Mouse (Mus musculus) hindbrain, embryonic 12.5 days (tissue): ENCODE results near the gene Plg. TPM values are rescaled to one million over a fixed set of nuclear protein-coding genes. Genes with fewer than 3 reads are reported as not detected.

ENCODE experiments used
- ATAC-seq: fragments of 200-750 bp; cut with Nextera tagmentation; 2 replicates; pipeline ENCODE4 v1.8.0; 2017; ENCODE audit warnings: moderate TSS enrichment; ENCODE audit not compliant: low FRiP score
- H3K27ac ChIP-seq: fragments of 300-500 bp; sonication (generic); 2 replicates; pipeline ENCODE4 v1.5.1; 2016; ENCODE audit warnings: mild to moderate bottlenecking
- H3K27me3 ChIP-seq: fragments of 300-500 bp; sonication (generic); 2 replicates; pipeline ENCODE4 v1.6.1; 2016; ENCODE audit warnings: mild to moderate bottlenecking
- H3K36me3 ChIP-seq: fragments of 300-500 bp; sonication (generic); 2 replicates; pipeline ENCODE4 v1.6.1; 2016; ENCODE audit warnings: mild to moderate bottlenecking
- H3K4me1 ChIP-seq: fragments of 300-500 bp; sonication (generic); 2 replicates; pipeline ENCODE4 v1.6.1; 2016
- H3K4me2 ChIP-seq: fragments of 300-500 bp; sonication (generic); replicated peaks from 2 replicates; pipeline ENCODE4 v1.6.1; 2016; ENCODE audit warnings: mild to moderate bottlenecking
- H3K4me3 ChIP-seq: fragments of 300-500 bp; sonication (generic); 2 replicates; pipeline ENCODE4 v1.5.1; 2016; ENCODE audit warnings: mild to moderate bottlenecking
- H3K9ac ChIP-seq: fragments of 300-500 bp; sonication (generic); 2 replicates; pipeline ENCODE4 v1.6.1; 2016; ENCODE audit warnings: mild to moderate bottlenecking, moderate library complexity
- H3K9me3 ChIP-seq: fragments of 300-500 bp; sonication (generic); replicated peaks from 2 replicates; pipeline ENCODE4 v1.6.1; 2016; ENCODE audit warnings: mild to moderate bottlenecking
- WGBS: fragments of 180-500 bp; shearing (Covaris S2); methylation state at CpG from one replicate; pipeline ENCODE4 v1.1.7; 2016; 5-methylcytosine and 5-hydroxymethylcytosine counted together
- polyA plus RNA-seq: library from polyadenylated mRNA; unstranded; fragments of >200 nt; fragmentation: Nextera tagmentation; extraction: Ambion mirVana; gene quantifications from 2 replicates; pipeline ENCODE4 v1.2.1, GENCODE M21; 2016

Gene Plg
- polyA plus RNA-seq, 1 experiment from 2014 or later = not detected

DNA sequence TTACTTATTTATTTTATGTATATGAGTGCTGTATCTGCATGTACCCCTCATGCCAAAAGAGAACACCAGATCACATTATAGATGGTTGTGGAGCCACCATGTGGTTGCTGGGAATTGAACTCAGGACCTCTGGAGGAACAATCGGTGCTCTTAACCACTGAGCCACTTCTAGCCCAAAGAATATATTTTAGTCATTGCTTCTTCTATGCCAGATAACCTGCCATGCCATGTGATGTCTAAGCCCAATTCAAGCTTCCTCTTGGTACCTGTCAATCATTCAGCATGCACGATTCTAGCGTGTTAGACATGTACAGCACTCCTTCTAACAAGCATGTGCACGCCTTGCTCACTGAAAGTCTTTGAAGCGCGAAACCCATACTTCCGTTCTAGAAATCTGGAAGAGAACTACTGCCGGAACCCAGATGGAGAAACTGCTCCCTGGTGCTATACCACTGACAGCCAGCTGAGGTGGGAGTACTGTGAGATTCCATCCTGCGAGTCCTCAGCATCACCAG lies 17.8 kb downstream of the Plg start:
- Histone ChIP-seq H3K27ac (no peak overlapping the region), H3K4me3 (no peak overlapping the region), H3K9me3 (no peaks in the 10 kb centered on the region), H3K4me2 (no peak overlapping the region), H3K9ac (no peak overlapping the region), H3K27me3 (no peaks in the 10 kb centered on the region), H3K4me1 (no peaks in the 10 kb centered on the region), H3K36me3 (no peaks in the 10 kb centered on the region)
- ATAC-seq = no peak
- WGBS = 92% methylated on average over 9 of the region's 9 CpGs

DNA sequence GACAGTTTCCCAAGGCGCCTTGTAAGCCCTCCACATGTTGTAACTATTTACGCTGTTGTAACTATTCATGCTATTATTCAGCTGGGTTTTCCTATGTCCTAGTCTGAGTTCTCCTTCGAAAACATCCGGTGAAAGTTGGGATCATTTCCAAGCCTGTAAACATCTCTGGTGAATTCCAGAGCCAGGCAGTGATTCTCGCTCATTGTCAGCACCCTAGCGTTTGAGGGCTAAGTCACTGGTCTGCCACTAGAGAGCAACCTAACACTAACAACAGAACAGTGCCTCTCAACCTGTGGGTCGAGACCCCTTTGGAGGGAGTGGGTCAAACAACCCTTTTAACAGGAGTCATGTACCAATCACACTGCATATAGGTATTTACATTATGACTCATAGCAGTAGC lies 25.0 kb downstream of the Plg start:
- no peak overlapping the region for H3K4me3 ChIP-seq
- no peaks in the 10 kb centered on the region for H3K36me3 ChIP-seq
- H3K4me1 ChIP-seq = no peaks in the 10 kb centered on the region
- no peak overlapping the region for H3K27ac ChIP-seq
- H3K4me2 ChIP-seq = no peak overlapping the region
- ATAC-seq = no peak
- no peaks in the 10 kb centered on the region for H3K9me3 ChIP-seq
- H3K9ac ChIP-seq = no peak overlapping the region
- H3K27me3 ChIP-seq = no peaks in the 10 kb centered on the region
- WGBS = 76% methylated on average over 7 of the region's 7 CpGs

DNA sequence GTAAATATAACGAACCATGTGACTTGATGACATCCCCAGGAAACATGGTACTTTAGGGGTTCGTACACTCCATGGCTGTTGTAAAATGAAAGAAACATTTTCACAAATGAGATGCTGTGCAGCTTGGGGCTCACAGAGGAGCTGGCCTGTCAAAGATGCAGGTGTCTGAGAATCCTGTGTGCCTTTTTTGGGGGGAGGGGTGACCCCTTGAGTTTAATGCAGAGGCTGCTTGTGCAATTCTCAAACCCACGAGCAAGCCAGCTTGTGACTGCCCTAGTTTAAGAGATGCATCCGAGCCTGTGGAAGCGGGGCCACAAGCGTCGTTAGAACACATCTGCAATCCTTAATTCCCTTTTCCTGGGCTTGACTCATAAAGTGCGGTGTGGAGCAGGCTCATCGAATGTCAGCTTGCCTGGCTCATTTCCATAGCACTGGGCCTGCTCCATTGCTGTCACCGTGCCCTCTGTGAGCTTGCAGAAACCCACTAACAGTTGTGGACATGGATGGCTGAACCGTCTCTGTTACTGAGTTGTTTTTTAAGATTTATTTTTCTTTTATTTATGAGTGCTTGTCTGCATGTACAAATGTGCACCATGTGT lies 31.0 kb downstream of the Plg start:
- WGBS = 81% methylated on average over 11 of the region's 11 CpGs
- Histone ChIP-seq H3K4me1 (no peaks in the 10 kb centered on the region), H3K4me2 (no peak overlapping the region), H3K9ac (no peak overlapping the region), H3K4me3 (no peak overlapping the region), H3K27me3 (no peaks in the 10 kb centered on the region), H3K27ac (no peak overlapping the region), H3K9me3 (no peaks in the 10 kb centered on the region), H3K36me3 (no peaks in the 10 kb centered on the region)
- no peak for ATAC-seq

DNA sequence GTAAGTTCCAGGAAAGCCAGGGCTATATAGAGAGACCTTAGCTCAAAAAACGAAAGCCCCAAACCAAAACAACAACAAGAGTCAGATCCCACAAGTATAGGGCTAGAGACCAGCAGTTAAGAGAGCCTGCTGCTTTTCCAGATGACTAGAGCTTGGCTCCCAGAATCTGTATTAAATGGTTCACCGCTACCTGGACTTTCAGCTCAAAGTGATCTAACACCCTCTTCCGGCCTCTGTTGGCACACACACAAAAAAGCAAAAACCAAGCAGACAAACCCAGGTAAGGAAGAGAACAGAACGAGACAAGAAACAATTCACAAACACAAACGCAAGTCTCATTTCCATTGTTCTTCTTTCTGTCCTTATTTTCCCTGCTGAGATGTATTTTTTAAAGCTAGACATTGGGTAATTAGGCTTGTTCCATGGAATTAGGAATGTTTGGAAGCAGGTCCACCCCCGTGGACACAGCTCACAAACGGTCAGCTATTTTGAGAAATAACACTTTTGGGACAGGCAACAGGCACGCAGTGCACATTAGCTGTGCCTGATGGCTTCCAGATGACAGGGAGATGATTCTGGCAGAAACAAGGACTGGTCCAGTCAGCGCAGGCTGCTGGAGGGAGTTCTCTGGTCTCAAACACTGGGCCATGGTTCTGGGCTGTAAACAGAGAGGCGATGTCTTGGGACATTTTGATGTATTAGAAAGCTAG lies 33.9 kb downstream of the Plg start:
- 69% methylated on average over 10 of the region's 10 CpGs for WGBS
- H3K27ac ChIP-seq = no peak overlapping the region
- no peak overlapping the region for H3K4me2 ChIP-seq
- H3K4me1 ChIP-seq = peaks cover 8% of the 10 kb centered on the region; the same call in 1 of the 2 replicates
- no peaks in the 10 kb centered on the region for H3K27me3 ChIP-seq
- no peaks in the 10 kb centered on the region for H3K36me3 ChIP-seq
- no peaks in the 10 kb centered on the region for H3K9me3 ChIP-seq
- ATAC-seq = no peak
- H3K4me3 ChIP-seq = no peak overlapping the region
- H3K9ac ChIP-seq = no peak overlapping the region

DNA sequence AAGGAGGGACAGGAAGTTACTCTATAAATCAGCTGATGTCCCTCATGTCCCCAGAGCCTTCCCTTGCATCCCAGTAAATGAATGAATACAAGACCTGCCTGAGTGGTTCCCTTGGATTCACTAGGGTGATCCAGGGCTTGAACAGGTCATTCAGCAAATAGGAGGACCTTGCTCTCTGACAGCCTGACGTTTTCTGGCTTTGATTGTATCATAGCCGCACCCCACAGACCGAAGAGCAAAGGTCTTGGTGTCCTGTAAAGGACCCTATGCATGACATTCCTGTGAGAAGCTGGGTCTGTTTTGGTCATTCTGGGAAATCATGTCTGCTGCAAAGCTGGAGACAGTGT lies 34.5 kb downstream of the Plg start:
- Histone ChIP-seq H3K4me2 (no peak overlapping the region), H3K4me1 (peaks cover 8% of the 10 kb centered on the region; the same call in 1 of the 2 replicates), H3K27ac (no peak overlapping the region), H3K4me3 (no peak overlapping the region), H3K9ac (no peak overlapping the region), H3K27me3 (no peaks in the 10 kb centered on the region), H3K9me3 (no peaks in the 10 kb centered on the region; the same call in 1 of the 2 replicates), H3K36me3 (no peaks in the 10 kb centered on the region)
- 68% methylated on average over 3 of the region's 3 CpGs for WGBS
- no peak for ATAC-seq

DNA sequence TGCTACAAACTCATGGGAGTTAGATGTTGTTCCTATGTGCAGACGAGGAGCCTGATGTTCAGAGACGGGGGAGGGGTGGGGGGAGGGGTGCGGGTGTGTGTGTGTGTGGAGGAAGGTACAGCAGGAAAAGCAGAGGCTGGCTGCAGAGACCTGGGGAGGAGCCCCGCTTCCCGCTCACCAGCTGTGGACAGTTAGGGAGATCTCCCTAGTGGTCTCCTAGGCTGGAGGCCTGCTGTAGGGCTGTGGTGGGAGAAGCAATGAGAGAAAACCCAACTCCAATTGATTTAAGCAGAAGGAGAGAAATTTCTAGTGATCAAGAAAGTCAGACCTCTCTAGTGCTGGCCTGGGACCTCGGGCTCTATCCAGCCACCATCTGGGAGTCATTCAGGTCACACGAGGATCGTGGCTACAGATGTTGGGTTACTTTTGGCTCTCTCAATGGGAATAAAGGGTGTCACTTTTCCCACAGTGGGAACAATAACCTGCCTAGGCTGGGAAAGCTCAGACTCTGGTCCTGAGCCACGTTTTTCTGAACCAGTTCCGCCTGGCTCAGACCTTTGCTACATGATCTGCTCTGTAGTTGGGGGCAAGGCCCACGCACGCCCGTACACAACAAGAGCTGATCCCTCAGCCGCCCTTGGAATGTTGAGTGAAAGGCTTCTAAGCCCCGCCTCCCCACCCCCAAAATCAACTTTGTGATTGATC lies 36.8 kb downstream of the Plg start:
- no peak overlapping the region for H3K4me3 ChIP-seq
- H3K36me3 ChIP-seq = no peaks in the 10 kb centered on the region
- H3K4me1 ChIP-seq = peaks cover 8% of the 10 kb centered on the region; the same call in 1 of the 2 replicates
- H3K9me3 ChIP-seq = no peaks in the 10 kb centered on the region; the same call in 1 of the 2 replicates
- WGBS = 36% methylated on average over 15 of the region's 15 CpGs
- 0 out of 2 replicates have a peak, but pooled peaks have one; percentile 38 for ATAC-seq
- H3K27ac ChIP-seq = no peak overlapping the region
- no peak overlapping the region for H3K9ac ChIP-seq
- H3K27me3 ChIP-seq = no peaks in the 10 kb centered on the region
- no peak overlapping the region for H3K4me2 ChIP-seq

DNA sequence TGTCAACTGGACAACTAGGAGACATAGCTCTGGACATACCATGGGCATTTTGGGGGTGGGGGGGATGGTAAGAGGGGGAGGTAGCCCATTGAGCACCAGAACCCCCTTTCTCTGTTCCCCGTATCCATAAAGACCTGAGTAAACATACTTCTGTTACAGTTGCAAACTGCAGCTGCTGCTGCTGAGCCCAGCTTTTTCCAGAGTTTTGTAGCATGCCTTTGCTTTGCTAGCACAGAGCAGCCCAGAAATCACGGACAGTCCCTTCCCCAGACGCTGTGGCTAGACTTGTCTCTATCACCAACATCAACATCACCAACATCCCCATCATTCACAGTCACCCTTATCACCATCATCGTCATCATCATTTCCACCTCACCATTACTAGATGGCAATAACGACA lies 37.3 kb downstream of the Plg start:
- ATAC-seq = peak; percentile 29; the same call in 1 of the 2 replicates
- Histone ChIP-seq H3K4me1 (peaks cover 8% of the 10 kb centered on the region; the same call in 1 of the 2 replicates), H3K9me3 (no peaks in the 10 kb centered on the region; the same call in 1 of the 2 replicates), H3K4me3 (no peak overlapping the region), H3K27me3 (no peaks in the 10 kb centered on the region), H3K9ac (no peak overlapping the region), H3K27ac (no peak overlapping the region), H3K4me2 (no peak overlapping the region), H3K36me3 (no peaks in the 10 kb centered on the region)
- WGBS = 58% methylated on average over 5 of the region's 5 CpGs

DNA sequence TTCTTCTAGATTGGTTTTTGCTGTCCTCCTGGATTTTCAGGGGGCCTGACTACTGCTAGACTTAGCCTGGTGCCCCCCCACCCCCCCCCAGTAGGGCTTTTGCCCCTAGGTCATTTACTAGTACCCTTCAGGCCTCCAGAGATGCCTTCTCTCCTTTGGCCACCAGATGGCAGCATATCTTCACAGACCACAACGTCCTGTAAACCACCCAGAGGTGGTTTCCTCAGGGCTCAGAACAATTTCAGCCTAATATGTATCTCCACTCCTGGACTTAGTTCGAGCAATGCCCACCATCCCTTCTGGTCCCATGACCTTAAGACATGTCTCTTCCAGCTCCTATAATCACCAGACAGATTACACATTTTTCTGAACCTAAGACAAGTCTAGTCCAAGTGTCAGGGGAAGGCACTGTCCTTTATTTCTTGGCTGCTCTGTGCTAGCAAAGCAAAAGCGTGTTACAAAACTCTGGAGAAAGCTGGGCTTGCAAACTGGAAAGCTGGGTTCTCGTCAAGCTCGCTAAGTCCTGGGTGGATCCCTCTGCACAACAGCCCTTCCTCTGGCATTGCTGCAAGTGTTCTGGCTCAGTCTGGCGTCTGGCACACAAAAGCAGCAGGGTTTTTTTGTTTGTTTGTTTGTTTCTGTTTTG lies 38.0 kb downstream of the Plg start:
- WGBS = 49% methylated on average over 6 of the region's 6 CpGs
- Histone ChIP-seq H3K36me3 (no peaks in the 10 kb centered on the region), H3K9ac (no peak overlapping the region), H3K27me3 (no peaks in the 10 kb centered on the region), H3K4me1 (peaks cover 8% of the 10 kb centered on the region; the same call in 1 of the 2 replicates), H3K4me2 (no peak overlapping the region), H3K9me3 (no peaks in the 10 kb centered on the region; the same call in 1 of the 2 replicates), H3K27ac (no peak overlapping the region), H3K4me3 (no peak overlapping the region)
- ATAC-seq = peak; percentile 54; the same call in 1 of the 2 replicates

DNA sequence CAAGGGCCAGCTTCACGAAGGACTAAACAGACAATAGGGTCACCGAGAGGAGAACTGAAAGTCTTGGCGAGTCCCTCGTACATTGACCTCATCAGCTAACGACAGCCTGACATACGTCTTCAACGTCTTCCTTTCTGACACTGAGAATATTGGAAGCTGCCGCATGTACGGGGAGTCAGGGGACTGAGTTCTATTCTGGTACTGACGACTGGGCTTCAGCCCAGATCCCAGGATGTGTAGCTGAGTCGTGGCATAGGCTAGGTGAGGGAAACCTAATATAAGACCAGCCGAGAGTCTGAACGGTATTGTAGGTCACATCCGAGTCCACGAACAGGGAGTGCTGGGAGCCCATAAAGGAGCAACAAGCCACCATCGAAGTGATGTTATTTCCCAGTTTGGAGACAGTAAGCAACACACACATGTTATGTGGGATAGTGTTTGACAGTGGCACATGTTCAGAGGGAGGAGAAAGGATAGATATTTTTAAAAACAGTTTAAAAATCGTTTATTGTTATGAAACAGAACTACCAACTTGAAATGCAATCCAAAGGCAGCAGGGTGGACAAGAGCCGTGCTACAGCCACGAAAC lies 41.2 kb downstream of the Plg start:
- Histone ChIP-seq H3K9me3 (no peaks in the 10 kb centered on the region; the same call in 1 of the 2 replicates), H3K4me1 (peaks cover 7% of the 10 kb centered on the region; the same call in 1 of the 2 replicates), H3K4me2 (no peak overlapping the region), H3K36me3 (no peaks in the 10 kb centered on the region), H3K9ac (no peak overlapping the region), H3K27me3 (no peaks in the 10 kb centered on the region), H3K4me3 (no peak overlapping the region), H3K27ac (no peak overlapping the region)
- WGBS = 74% methylated on average over 19 of the region's 19 CpGs
- no peak for ATAC-seq

DNA sequence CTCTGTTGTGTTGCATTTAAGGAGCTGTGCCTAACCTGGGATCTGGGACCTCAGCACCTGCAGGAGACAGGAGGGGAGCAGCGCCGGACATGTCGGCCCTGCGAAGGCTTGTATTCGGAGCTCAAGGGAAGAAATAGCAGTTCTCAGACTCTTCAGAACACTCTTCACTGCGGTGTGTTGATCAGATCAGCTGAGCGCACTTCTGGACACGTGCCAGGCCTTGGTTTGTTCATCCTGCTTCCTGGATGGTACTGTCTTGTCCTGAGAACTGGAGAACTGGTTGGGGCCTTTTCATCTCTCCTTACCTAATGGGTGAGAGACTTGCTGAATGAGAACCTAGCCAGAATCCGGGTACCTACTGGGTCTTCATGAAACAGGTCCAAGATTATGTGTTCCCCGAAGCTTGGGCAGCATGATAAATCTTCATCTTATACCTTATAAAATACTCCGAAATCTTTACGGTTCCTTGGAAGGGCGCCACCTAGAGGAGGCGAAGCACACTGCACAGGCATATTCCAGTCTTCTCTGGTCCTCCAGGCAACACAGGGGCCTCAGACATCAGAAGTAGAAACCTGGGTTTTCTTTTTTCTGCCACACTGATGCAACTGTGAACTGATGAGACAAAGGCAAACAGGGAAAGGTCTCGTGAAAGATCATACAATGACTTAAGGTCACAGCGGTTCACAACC lies 42.6 kb downstream of the Plg start:
- Histone ChIP-seq H3K27me3 (no peaks in the 10 kb centered on the region), H3K4me1 (no peaks in the 10 kb centered on the region), H3K9ac (no peak overlapping the region), H3K27ac (no peak overlapping the region), H3K36me3 (no peaks in the 10 kb centered on the region), H3K9me3 (no peaks in the 10 kb centered on the region; the same call in 1 of the 2 replicates), H3K4me3 (no peak overlapping the region), H3K4me2 (no peak overlapping the region)
- ATAC-seq = no peak
- 66% methylated on average over 16 of the region's 16 CpGs for WGBS

DNA sequence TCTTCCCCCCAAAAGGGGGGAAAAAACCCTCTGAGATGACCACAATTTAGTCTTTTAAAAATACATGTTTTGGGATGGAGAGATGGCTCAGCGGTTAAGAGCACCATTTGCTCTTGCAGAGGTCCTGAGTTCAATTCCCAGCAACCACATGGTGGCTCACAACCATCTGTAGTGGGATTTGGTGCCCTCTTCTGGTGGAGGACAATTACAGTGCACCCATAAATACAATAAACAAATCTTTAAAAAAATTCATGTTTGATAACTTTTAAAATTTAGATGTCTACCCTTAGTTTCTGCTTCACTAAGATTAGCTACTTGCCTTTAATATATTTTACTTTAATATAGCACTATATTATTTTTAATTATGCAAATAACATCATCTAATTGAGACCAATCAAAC lies 43.7 kb downstream of the Plg start:
- Histone ChIP-seq H3K4me2 (no peak overlapping the region), H3K4me1 (no peaks in the 10 kb centered on the region), H3K27me3 (no peaks in the 10 kb centered on the region), H3K9me3 (no peaks in the 10 kb centered on the region; the same call in 1 of the 2 replicates), H3K36me3 (no peaks in the 10 kb centered on the region), H3K4me3 (no peak overlapping the region), H3K9ac (no peak overlapping the region), H3K27ac (no peak overlapping the region)
- no peak for ATAC-seq
- 87% methylated on average over 1 of the region's 1 CpGs for WGBS
